Comparison of ENCODE assay signal across 7 mouse cellular contexts in the genomic region with DNA sequence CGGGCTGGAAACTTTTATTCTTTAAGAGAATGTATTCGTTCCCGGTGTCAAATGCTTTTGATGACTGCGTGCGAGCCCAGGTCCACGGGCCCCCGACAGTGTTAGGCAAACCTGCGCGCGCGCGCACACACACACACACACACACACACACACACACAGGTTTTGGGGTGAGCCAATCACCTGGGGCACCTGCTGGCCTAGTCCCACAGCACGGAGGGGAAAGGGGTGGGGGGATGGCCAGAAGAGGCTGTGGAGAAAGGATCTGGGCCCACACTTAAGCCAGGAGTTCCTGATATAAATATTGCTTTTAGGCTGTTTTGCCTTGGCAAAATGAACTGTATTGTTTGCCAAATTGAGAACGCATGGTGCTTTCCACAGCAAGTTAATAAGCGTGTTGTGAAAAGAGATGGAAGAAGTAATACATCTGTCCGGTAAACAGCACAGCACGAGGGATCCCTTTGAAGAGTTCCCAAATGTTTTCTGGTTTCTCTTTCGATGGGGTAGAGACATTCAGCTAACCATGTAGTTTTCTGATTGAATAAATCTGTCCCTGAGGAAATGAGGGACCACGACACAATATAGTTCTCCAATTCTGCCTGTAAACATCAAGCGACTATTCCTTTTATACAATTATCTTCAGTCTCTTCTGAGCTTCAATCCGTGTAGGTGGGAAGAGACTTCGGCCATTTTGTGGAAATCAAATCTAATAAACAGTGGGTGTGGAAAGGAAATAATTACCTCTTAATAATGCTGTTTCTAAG. TPM values are rescaled to one million over a fixed set of nuclear protein-coding genes. Genes with fewer than 3 reads are reported as not detected.
DNase-seq lines count a peak whose midpoint lies in the region; ATAC-seq and TF ChIP-seq lines count a peak whose summit lies in the region.

No protein-coding gene starts in this region.

- H3K27me3 ChIP-seq in embryonic facial prominence, embryonic 15.5 days: no peaks in the 10 kb centered on the region
- no peaks in the 10 kb centered on the region for H3K27me3 ChIP-seq in limb, embryonic 15.5 days
- H3K27me3 ChIP-seq in midbrain, postnatal 0 days (ENCODE audit: insufficient read depth, low read length): no peaks in the 10 kb centered on the region

- H3K36me3 ChIP-seq in ES-E14 (ENCODE audit: control insufficient read depth, insufficient read depth, low read length, poor library complexity, severe bottlenecking): peaks cover 5% of the 10 kb centered on the region; the same call in 1 of the 2 replicates
- peaks cover 11% of the 10 kb centered on the region; the same call in 1 of the 2 replicates for H3K36me3 ChIP-seq in embryonic facial prominence, embryonic 15.5 days
- peaks cover 10% of the 10 kb centered on the region for H3K36me3 ChIP-seq in limb, embryonic 15.5 days
- H3K36me3 ChIP-seq in midbrain, postnatal 0 days (ENCODE audit: insufficient read depth, low read length): peaks cover 14% of the 10 kb centered on the region

- H3K9me3 ChIP-seq in ES-E14 (ENCODE audit: control insufficient read depth, insufficient read depth, low read depth, low read length): no peaks in the 10 kb centered on the region
- no peaks in the 10 kb centered on the region for H3K9me3 ChIP-seq in embryonic facial prominence, embryonic 15.5 days (replicated peaks)
- H3K9me3 ChIP-seq in limb, embryonic 15.5 days: no peaks in the 10 kb centered on the region
- no peaks in the 10 kb centered on the region for H3K9me3 ChIP-seq in midbrain, postnatal 0 days (ENCODE audit: low read length)

- ATAC-seq in embryonic facial prominence, embryonic 15.5 days (ENCODE audit: insufficient number of reproducible peaks, low FRiP score, low TSS enrichment, low read depth): peak; percentile 25
- no peak for ATAC-seq in limb, embryonic 15.5 days (ENCODE audit: insufficient number of reproducible peaks, low FRiP score, low TSS enrichment, low read depth)
- peak; percentile 55; the same call in 1 of the 2 replicates for ATAC-seq in midbrain, postnatal 0 days (ENCODE audit: low FRiP score)
- ATAC-seq in monocyte, adult 5-6 weeks (replicated peaks; ENCODE audit: insufficient number of reproducible peaks, low FRiP score, low TSS enrichment, poor library complexity, severe bottlenecking): no peak

- peak overlapping the region; percentile 90 to 97 for H3K4me3 ChIP-seq in ES-E14 (ENCODE audit: insufficient read depth in 1 of 2, low read depth in 1 of 2, low read length in 2 of 2, poor library complexity in 1 of 2, severe bottlenecking in 1 of 2)
- peak overlapping the region; percentile 82 for H3K4me3 ChIP-seq in embryonic facial prominence, embryonic 15.5 days (replicated peaks)
- peak overlapping the region; percentile 89 for H3K4me3 ChIP-seq in limb, embryonic 15.5 days
- peak overlapping the region; percentile 95 for H3K4me3 ChIP-seq in midbrain, postnatal 0 days (ENCODE audit: low read depth, low read length)

- no peak overlapping the region for H3K27ac ChIP-seq in ES-E14 (ENCODE audit: insufficient read depth, low read depth, low read length, poor library complexity, severe bottlenecking)
- H3K27ac ChIP-seq in embryonic facial prominence, embryonic 15.5 days (replicated peaks): peak overlapping the region; percentile 96
- peak overlapping the region; percentile 96 for H3K27ac ChIP-seq in limb, embryonic 15.5 days
- peak overlapping the region; percentile 82; the same call in 1 of the 2 replicates for H3K27ac ChIP-seq in midbrain, postnatal 0 days (ENCODE audit: low read depth, low read length)

- H3K4me1 ChIP-seq in ES-E14 (ENCODE audit: control insufficient read depth in 2 of 2, insufficient read depth in 2 of 2, low read length in 2 of 2, poor library complexity in 1 of 2): peaks cover 2 to 7% of the 10 kb centered on the region in 2 experiments
- peaks cover 39% of the 10 kb centered on the region for H3K4me1 ChIP-seq in embryonic facial prominence, embryonic 15.5 days
- peaks cover 26% of the 10 kb centered on the region for H3K4me1 ChIP-seq in limb, embryonic 15.5 days
- H3K4me1 ChIP-seq in midbrain, postnatal 0 days (ENCODE audit: insufficient read depth, low read length): peaks cover 12% of the 10 kb centered on the region; the same call in 1 of the 2 replicates

- no peak for TF ChIP-seq CTCF in midbrain, postnatal 0 days (IDR thresholded peaks at IDR 0.05)

- DNase-seq in CD4-positive, CD25-positive, alpha-beta regulatory T cell, adult 2 months (ENCODE audit: low read depth, low spot score): peak; percentile 58
- no peak for DNase-seq in ES-E14 (ENCODE audit: low read depth, low spot score)
- DNase-seq in heart, postnatal 4 days: peak; percentile 54
- DNase-seq in midbrain, postnatal 0 days (ENCODE audit: low spot score): no peak

- 8% methylated on average over 22 of the region's 22 CpGs for WGBS in embryonic facial prominence, embryonic 15.5 days
- 10% methylated on average over 22 of the region's 22 CpGs for WGBS in limb, embryonic 15.5 days
- WGBS in midbrain, postnatal 0 days: 17% methylated on average over 22 of the region's 22 CpGs

- H3K4me2 ChIP-seq in embryonic facial prominence, embryonic 15.5 days (replicated peaks): peak overlapping the region; percentile 85
- H3K4me2 ChIP-seq in limb, embryonic 15.5 days: peak overlapping the region; percentile 81
- H3K4me2 ChIP-seq in midbrain, postnatal 0 days (ENCODE audit: low read depth, low read length, poor library complexity, severe bottlenecking): peak overlapping the region; percentile 84

- in situ Hi-C loops in ES-E14 (cut with MboI; ENCODE audit: low sequenced_read_pairs in 2 of 2, unreplicated experiment in 2 of 2): no loop called here

- peak overlapping the region; percentile 83 for H3K9ac ChIP-seq in ES-E14 (ENCODE audit: insufficient read depth, low read depth, low read length, poor library complexity, severe bottlenecking)
- H3K9ac ChIP-seq in embryonic facial prominence, embryonic 15.5 days: peak overlapping the region; percentile 81
- peak overlapping the region; percentile 90 for H3K9ac ChIP-seq in limb, embryonic 15.5 days
- H3K9ac ChIP-seq in midbrain, postnatal 0 days (replicated peaks; ENCODE audit: low read length, poor library complexity, severe bottlenecking): peak overlapping the region; percentile 86

TF ChIP-seq in ES-E14, 5 proteins besides CTCF, POLR2A, EP300 and RAD21:
- TF ChIP-seq ZNF384 (IDR thresholded peaks at IDR 0.05; ENCODE audit: low read depth, low read length): no peak
- no peak for TF ChIP-seq MAFK (IDR thresholded peaks at IDR 0.05; ENCODE audit: insufficient read depth, low read depth, low read length)
- no peak for TF ChIP-seq ZC3H11A (IDR thresholded peaks at IDR 0.05; ENCODE audit: borderline replicate concordance, low read depth, low read length)
- TF ChIP-seq HCFC1 (IDR thresholded peaks at IDR 0.05; ENCODE audit: borderline replicate concordance, insufficient read depth, low read length): no peak
- no peak for TF ChIP-seq CHD2 (IDR thresholded peaks at IDR 0.05; ENCODE audit: low read depth, low read length)

RNA-seq across cellular contexts. Expression of a gene that starts 0.4 kb away (rescaled TPM):
- total RNA-seq in ES-E14 (2012; rRNA removed): 22.2 and 23.2 TPM in 2 replicates
- polyA plus RNA-seq in embryonic facial prominence, embryonic 15.5 days (2015; fragmentation: Nextera tagmentation; extraction: Ambion mirVana): 12.2 and 14.3 TPM in 2 replicates
- total RNA-seq in heart, postnatal 4 days (2021): 100 to 1,000 TPM; 139 to 150 TPM
- 10.4 and 13.2 TPM in 2 replicates for polyA plus RNA-seq in limb, embryonic 15.5 days (2015; fragmentation: Nextera tagmentation; extraction: Ambion mirVana)
- total RNA-seq in midbrain, postnatal 0 days (2014; rRNA removed): 97.1 and 134 TPM in 2 replicates
- 13.5 and 17.0 TPM in 2 replicates for polyA plus RNA-seq in midbrain, postnatal 0 days (2015; fragmentation: Nextera tagmentation; extraction: Ambion mirVana)
- 3.0 to 8.3 TPM (median 3.7 TPM) in 3 replicates for total RNA-seq in monocyte, adult 5-6 weeks (2017)

RNA-seq across cellular contexts. Expression of a gene that starts 9.8 kb away (rescaled TPM):
- 5.1 and 5.2 TPM in 2 replicates for total RNA-seq in ES-E14 (2012; rRNA removed)
- polyA plus RNA-seq in embryonic facial prominence, embryonic 15.5 days (2015; fragmentation: Nextera tagmentation; extraction: Ambion mirVana): 5.7 TPM in 2 replicates
- 10 to 100 TPM; 11.9 to 12.7 TPM for total RNA-seq in heart, postnatal 4 days (2021)
- polyA plus RNA-seq in limb, embryonic 15.5 days (2015; fragmentation: Nextera tagmentation; extraction: Ambion mirVana): 5.0 and 5.3 TPM in 2 replicates
- 4.9 and 5.1 TPM in 2 replicates for total RNA-seq in midbrain, postnatal 0 days (2014; rRNA removed)
- 7.8 and 8.0 TPM in 2 replicates for polyA plus RNA-seq in midbrain, postnatal 0 days (2015; fragmentation: Nextera tagmentation; extraction: Ambion mirVana)
- total RNA-seq in monocyte, adult 5-6 weeks (2017): 0.29 TPM in 1 of 3 replicates, not detected in the others

Comparison
In these comparisons a context has a peak if more than half of its experiments do, and no peak if none do; other contexts are left out.
1. DNase-seq: peak in CD4-positive, CD25-positive, alpha-beta regulatory T cell, adult 2 months (single experiment) and heart, postnatal 4 days (single experiment); none in ES-E14 (single experiment) and midbrain, postnatal 0 days (single experiment).
2. ATAC-seq: peak in embryonic facial prominence, embryonic 15.5 days (single experiment) and midbrain, postnatal 0 days (single experiment); none in limb, embryonic 15.5 days (single experiment) and monocyte, adult 5-6 weeks (single experiment).
3. Peak in every context shown above with its lines, with median percentiles within 50 percentile points of each other: H3K4me3 ChIP-seq, H3K9ac ChIP-seq and H3K4me2 ChIP-seq.